Mouse (Mus musculus): ENCODE measurements around the gene Zfp429.

DNA sequence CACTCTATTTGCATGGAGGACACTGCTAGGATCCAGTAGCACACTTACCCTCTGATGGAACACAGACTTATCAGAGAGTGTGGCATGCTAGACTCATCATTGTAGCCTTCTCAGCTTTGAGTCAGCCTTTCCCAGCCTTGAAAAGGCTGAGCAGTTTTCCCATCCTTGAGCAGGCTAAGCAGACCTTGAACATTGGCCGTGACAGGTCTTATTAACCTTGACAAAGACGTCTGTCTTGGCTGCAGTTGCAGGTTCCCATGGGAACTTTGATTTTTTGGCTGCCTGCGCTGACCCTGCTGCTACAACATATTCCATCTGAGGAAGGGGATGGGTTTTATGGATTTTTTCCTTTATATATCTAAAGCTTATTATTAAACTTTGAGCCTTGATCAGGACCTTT is 28.5 kb upstream of the Zfp429 start:
- no peak for TF ChIP-seq CTCF (IDR thresholded peaks at IDR 0.05; ENCODE audit: insufficient read depth, low read depth, low read length)
- no peak for TF ChIP-seq POLR2A (IDR thresholded peaks at IDR 0.05; ENCODE audit: insufficient read depth, low read depth, low read length)

Measured in olfactory bulb, adult 2 months (tissue).